Mouse (Mus musculus) lung, postnatal 4 days (tissue): Measurements from ENCODE around the gene Klf7.
A peak's percentile ranks its signal among the peaks of the same experiment; 100 is the strongest.
"Not testable (repeated sequence)": the region's sequence is repeated elsewhere in the genome, so short reads cannot be mapped to it uniquely, and the experiment has no call there.

Experiments used
- DNase-seq, 2 experiments: peaks; one replicate each; pipeline ENCODE4 v3.0.0; 2021

The Klf7 gene

GRCm38 (mm10) chr1:64121559-64122465, at the start of gene Klf7:
Gene Klf7, minus strand, starts transcription at chr1:64122282.
- DNase-seq = peak; percentile 98 to 100

- DNase-seq = no peak
These were observed 42.5 kb upstream of the Klf7 start for GRCm38 (mm10) chr1:64164526-64165062.

GRCm38 (mm10) chr1:64158766-64159165, 36.7 kb upstream of the Klf7 start:
- DNase-seq = peak in 1 of 2 experiments; percentile 10

GRCm38 (mm10) chr1:64149185-64149584, 27.1 kb upstream of the Klf7 start:
- no peak for DNase-seq

DNA sequence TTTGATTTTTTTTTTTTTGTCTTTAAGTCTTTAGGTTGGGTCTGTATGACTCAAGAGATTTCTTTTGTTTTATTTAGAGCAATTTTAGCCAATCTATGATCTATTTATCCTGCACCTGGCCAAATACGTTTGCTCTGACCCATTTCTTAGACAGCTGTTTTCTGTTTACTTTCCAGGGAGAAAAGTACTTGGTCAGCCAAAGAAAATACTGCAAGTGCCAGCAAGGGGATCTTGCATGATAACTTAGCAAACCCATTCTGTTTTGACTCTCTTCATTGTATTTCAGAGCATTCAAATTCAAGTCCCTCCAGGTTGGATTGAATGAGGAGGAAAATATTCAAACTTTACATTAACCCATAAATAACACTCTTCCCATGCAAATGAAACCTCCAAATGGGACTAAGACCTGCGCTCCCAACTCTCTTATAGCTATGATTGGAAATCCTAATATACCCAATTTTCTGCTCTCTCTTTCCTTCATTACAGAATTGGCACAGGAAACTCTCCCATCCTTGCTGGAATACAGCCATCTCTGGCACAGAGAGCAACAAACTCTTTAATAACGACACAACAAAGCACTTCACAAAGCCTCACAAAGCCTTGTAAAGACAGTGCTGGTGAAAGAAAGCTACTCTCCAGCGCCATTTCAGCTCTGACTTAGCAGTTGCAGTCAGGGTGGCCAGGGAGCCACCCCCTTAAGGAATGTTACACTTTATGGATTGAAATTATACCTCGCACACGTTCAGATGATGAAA, 20.8 kb upstream of the Klf7 start:
- DNase-seq = no peak

DNA sequence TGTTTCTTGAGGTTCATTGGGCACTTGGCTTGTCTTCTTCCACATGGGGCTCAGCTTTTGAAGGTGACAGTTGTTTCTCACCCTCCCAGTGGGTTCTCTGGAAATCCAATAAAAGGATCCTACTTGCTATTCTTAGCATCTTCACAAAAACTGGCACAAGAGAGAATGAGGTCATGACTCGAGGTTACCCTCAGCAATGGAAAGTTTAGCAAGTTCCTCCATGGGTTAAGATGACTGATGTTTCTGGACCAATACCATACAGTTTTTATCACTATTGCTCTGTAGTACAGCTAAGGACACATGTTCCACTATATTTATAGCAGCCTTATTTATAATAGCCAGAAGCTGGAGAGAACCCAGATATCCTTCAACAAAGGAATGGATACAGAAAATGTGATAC, 12.4 kb upstream of the Klf7 start:
- DNase-seq = no peak

GRCm38 (mm10) chr1:64126822-64127221, 4.7 kb upstream of the Klf7 start:
- DNase-seq = no peak

- no peak for DNase-seq
These were observed 366 bp upstream of the Klf7 start for GRCm38 (mm10) chr1:64122466-64122830.

DNA sequence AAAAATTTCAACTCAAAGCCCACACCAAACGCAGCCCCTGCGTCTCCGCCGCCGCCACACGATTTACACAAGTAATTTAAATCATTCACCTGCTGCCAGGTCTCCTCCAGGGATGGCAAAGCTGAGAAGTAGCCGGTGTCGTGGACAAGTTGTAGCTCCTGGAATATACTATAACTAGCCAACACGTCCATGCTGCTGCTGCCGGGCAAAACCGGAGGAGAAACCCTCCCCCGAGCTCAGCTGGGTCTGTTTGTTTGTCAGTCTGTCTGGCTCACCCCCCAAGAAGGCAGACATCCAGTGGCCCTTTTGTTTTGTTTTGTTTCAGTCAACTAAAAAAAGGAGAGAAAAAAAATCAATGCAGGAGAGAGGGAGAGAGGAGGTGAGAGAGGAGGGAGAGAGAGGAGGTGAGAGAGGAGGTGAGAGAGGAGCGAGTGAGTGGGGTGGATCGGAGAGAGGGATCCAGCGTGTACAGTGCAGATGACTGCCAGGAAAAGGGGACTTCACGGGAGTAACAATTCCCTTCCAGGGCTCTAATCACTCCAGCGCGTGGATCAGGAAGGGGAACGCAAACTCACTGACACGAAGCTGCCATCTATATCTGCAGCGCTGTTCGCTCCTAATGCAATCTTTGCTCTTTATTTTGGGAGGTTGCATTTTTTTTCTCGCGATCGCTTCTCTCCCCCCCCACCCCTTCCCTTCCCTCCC, 1.1 kb downstream of the Klf7 start:
- DNase-seq = peak; percentile 54 to 59

GRCm38 (mm10) chr1:64120421-64120810, 1.7 kb downstream of the Klf7 start:
- DNase-seq = peak; percentile 38 to 43

GRCm38 (mm10) chr1:64119851-64120250, 2.2 kb downstream of the Klf7 start:
- peak; percentile 34 to 36 for DNase-seq

DNA sequence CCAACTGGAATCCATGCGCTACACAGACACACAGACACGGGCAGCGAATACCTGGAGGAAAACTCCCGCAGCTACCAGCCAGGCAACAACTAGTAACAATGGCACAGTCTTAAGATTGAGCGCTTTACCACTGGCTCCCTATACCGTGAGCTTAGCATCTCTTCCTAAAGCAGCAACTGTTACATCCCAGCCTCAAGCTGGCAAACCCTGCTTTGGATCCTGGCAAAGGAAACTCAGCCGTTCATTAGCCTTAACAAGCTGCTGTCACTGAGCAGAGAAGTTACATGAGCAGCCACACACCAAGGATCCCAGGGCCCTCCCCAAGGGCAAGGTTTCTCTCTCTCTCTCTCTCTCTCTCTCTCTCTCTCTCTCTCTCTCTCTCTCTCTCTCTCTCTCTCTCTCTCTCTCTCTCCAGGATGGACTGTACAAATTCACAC, 2.7 kb downstream of the Klf7 start:
- peak; percentile 37 to 41 for DNase-seq

GRCm38 (mm10) chr1:64118285-64119170, 3.6 kb downstream of the Klf7 start:
- peak in 1 of 2 experiments; percentile 24 for DNase-seq

GRCm38 (mm10) chr1:64117478-64118284, 4.4 kb downstream of the Klf7 start:
- no peak for DNase-seq

- DNase-seq = no peak
These were observed 5.2 kb downstream of the Klf7 start for GRCm38 (mm10) chr1:64116746-64117455.

GRCm38 (mm10) chr1:64114579-64114978, 7.5 kb downstream of the Klf7 start:
- no peak for DNase-seq

DNA sequence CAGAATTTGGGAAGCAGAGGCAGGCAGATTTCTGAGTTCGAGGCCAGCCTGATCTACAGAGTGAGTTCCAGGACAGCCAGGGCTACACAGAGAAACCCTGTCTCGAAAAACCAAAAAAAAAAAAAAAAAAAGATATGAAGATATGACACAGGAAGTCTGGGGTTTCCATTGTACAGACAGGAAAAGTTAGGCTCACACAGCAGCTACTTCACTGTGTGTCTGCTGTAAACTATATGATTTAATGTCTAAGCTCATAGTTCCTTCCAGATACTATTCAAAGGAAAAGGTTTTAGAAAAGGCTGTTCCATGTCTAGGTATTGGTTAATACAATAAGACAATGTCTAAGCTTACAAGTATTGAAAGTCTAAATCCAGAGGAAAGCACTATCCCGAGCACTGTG, 13.4 kb downstream of the Klf7 start:
- not testable (repeated sequence) for DNase-seq

GRCm38 (mm10) chr1:64107526-64107925, 14.6 kb downstream of the Klf7 start:
- DNase-seq = no peak

- DNase-seq = no peak
These were observed 16.0 kb downstream of the Klf7 start for GRCm38 (mm10) chr1:64106127-64106526.

DNA sequence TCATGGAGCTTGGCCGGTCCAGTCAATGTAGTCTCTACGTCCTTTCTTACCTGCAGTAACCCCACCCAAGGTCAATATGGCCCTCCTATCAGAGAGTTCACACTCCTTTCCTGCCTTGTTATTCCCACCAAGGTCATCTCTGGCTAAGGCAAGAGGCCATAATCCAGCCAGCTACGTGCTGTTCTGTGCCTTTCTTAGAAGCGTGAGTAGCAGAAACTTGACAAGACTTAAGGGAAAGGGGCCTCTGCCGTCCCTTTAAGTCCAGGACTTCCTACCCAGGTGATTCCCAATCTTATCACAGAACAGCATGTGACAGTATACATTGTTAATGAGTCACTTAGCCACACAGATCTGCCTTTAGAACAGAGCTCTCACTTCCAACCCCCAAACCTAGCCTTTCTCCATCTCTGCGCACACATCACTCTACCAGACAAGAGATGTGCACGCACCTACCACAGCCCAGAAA, 16.9 kb downstream of the Klf7 start:
- no peak for DNase-seq
